Mouse (Mus musculus) cerebellum, adult 8-10 months (tissue): ENCODE results near the gene Ipmk.

Experiments
- DNase-seq: peaks from one replicate; pipeline ENCODE4 v3.0.0; 2022

Ipmk gene

DNA sequence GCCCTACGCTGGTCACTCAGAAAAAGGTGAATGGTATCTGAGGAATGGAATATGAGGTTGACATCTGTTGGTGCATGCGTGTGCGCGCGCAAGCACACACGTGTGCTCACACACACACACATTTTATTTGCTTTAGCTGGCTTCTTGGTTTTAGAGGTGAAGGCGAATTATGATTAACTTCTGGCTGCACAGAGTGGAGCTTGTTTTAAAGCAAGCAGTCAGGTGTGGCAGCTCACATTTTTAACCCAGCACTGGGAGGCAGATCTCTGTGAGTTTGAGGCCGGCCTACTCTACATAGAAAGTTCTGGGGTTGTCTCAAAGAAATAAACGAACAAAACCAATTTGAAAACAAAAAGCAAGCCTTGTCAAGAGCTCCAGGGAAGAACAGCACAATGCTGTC, 6.3 kb upstream of the Ipmk start:
- no peak for DNase-seq

- DNase-seq = no peak
These were observed 5.3 kb upstream of the Ipmk start for GRCm38 (mm10) chr10:71342030-71342805.

DNA sequence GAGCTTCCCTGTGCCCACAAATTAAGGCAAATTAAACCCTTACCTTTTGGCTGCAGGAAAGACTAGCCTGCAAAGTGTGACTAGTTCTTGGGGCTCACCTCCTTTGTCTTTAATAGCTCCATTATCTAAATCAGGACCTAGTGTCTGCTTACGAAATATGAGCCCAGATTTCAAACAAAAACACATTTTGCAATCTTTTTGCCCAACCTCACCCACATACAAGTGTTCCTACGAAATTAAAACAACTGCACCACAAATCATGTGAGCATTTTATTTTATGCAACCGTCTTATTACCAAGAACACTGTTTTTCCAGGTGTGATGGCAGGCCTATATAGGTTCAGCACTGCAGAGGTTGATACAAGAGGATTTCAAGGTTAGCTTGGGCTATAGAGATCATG, 4.4 kb upstream of the Ipmk start:
- no peak for DNase-seq

GRCm38 (mm10) chr10:71343567-71344265, 3.8 kb upstream of the Ipmk start:
- DNase-seq = no peak

GRCm38 (mm10) chr10:71344579-71345143, 2.9 kb upstream of the Ipmk start, which contains the start of gene Cisd1:
Gene Cisd1 (minus strand): TSS chr10:71344954.
- peak; percentile 94 for DNase-seq

DNA sequence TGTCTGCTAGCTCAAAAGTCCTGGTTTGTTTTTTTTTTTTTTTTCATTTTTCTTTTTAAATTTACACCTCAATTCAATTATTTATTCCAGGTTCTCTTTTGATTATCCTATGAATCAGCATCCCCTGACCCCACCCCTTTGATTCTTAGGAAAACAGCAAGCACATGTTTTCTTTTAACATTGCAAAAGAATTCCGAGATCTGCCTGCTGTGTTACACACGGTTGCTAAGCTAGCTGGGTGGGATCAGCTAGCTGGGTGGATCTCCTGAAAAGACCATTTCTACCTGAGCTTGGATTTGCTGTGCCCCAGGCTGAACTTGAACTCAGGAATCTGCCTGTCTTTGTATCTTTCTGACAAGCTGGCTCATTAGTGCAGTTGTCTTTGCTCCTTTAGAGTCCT, 1.5 kb upstream of the Ipmk start:
- DNase-seq = no peak

GRCm38 (mm10) chr10:71346722-71347508, 648 bp upstream of the Ipmk start:
- no peak for DNase-seq

- DNase-seq = no peak
These were observed 537 bp downstream of the Ipmk start for GRCm38 (mm10) chr10:71347964-71348636.

DNA sequence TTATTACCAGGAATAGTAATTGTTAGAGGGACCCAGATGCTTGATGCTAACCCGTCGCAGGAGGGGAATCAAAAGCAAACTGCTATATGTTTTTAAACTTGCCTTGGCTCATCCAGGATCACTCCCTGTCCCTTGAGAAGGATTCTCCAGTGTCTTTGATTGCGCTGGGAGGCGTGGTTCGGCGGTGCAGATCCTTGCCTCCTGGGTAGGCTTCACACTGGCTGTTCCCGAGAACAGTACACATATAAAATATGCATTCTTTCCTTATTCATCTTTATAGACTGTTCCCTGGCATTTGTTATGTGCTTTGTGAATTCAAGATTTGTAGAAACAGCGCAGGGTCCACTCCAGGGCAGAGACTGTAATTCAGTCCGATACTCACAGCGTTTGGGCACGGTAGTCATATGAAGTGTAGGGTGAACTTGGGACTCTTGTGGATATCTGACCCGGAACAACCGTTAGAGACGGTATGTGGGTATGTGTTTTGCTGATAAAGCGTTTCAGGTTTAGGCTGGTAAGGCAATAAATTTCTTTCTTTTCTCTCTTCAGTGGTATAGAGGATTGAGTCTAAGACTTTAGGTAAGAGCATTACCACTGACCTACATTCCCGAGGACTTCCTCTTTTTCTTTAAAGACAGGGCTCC, 1.2 kb downstream of the Ipmk start:
- DNase-seq = no peak

DNA sequence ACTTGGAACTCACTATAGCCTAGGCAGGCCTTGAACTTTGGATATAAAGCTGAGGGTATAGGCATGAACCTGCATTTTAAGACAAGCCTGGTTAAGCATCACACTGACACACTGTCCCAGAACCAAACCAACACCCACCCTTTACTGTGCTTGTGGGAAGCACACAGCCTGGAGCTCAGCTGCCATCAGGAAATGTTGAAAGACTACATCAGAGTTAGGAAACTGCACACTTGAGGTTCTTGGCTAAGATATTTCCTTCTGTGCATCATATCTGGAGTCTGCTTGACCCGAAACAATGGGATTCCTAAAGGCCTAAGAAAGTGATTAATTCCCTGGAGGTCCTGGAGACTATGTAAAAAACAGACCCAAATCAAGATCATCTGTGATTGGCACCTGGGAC, 1.7 kb downstream of the Ipmk start:
- DNase-seq = no peak

GRCm38 (mm10) chr10:71351301-71351700, 3.7 kb downstream of the Ipmk start:
- no peak for DNase-seq

DNA sequence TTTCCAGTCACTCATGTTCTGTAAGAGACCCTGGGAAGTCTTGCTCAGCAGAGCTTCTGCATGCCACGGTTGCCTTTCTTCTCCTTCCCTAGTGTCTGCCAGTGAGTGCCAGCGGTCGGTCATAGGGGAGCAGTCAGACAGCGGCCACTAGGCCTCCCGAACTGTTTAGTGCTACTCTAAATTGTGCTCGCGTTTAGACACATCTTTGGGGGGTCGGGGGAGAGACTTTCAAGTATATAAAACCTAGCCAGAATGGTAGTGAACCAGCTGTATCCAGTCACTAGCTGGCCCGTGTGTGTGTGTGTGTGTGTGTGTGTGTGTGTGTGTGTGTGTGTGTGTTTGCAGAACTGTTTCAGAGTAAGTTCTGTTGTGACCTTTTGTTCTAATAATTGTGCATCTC, 6.3 kb downstream of the Ipmk start:
- no peak for DNase-seq

DNA sequence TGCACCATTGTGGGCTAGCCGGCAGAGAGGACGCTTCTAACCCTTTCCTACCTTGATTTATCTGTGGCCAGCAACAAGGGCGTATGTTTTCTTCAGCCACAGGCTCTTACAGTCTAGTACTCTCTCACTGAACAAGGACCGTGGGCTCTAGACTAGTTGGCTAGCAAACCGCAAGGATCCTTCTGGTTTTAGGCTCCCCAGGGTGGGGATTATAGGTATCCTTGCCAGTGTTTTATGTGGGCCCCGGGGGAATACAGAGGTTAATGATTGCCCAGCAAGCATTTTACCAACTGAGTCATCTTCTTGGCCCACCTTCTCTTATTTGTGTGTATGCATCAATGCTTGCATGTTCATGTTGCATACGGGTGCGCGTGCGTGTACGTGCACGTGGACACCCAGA, 7.4 kb downstream of the Ipmk start:
- no peak for DNase-seq

GRCm38 (mm10) chr10:71361044-71361443, 13.5 kb downstream of the Ipmk start:
- no peak for DNase-seq

DNA sequence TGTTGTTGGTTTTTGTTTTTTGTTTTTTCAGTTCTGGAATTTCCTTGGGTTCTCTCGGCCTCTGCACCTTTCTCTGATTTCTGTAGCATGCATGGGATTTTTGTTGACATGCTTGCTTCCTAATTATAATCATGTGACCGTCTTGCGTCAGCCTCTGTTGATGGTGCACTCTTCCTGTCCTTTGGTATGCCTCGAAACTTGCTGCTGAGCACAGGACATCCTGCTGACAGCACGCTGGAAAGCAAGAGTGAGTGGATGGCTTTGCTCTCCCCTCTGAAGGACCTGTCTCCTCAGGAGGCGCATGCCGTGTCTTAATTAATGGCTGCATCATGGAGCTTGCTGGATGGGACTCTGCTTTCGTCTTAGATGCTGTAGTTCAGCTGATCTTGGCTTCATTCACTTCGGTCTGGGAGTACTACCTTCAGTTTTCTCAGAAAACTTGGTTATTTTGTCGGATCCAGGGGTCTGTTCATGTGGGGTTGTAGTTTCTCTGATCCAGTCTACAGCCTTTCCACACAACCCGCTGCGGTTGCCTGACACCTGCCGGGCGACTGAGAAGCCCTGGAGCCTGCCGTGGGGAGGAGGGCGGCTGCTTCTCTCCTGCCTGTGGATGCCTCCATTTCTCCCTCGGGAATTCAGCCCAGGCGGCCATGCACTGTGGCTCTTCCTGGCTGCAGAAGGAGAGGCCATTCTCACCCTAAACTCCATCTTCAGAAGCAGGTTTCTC, 14.4 kb downstream of the Ipmk start:
- no peak for DNase-seq

DNA sequence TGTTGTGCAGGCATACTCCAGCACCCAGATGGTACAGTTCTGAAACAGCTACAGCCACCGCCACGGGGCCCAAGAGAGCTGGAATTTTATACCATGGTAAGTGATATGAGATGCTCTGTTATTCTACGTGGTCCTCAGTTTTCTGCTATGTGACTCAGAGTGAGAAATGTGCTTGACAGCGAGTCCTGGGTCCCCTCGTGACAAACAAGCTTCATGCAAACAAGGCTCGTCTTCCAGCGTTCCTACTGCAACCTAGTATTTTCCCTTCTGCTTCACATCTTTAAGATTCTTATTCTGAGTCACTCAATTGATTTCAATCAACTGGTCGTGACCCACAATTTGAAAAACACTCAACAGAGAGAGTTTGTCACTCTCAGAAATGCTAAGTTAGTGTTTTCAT, 15.9 kb downstream of the Ipmk start:
- DNase-seq = no peak

DNA sequence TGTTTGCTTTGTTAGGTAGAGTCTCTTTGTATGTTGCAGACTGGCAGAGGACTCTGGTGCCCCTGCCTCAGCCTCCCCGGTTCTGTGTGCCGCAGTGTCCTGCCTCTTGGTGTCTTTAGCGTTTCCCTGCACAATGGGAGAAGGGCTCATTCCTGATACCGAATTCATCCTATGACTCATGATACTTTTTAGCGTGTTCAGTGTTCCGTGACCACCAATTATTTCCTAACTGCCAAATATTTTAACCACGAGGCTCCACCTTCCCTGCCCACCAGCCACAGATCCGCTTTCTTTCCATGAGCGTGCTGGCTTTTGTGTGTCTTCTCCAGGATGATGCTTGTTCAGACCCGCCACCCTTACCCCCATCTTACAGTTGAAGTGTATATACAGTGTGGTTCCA, 16.3 kb downstream of the Ipmk start:
- DNase-seq = no peak

GRCm38 (mm10) chr10:71368128-71368940, 20.8 kb downstream of the Ipmk start:
- DNase-seq = no peak

DNA sequence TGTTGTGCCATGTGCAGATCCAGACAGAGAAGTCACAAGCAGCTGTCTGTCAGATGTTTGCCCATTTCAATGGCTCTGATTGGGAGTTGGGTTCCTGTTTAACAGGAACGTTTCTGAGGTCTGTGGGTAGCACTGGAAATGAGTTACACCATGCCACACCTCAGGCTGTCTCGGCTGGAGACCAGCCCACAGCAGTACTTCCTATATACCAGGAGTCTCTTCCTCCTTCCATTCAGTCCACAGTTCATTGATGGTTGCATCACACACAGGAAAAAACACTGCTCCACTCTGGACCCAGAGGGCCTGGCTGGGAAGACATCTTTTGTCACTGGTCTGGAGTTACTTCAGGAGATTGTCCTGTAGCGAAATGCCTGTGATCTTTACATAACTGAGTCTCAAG, 21.9 kb downstream of the Ipmk start:
- DNase-seq = no peak

DNA sequence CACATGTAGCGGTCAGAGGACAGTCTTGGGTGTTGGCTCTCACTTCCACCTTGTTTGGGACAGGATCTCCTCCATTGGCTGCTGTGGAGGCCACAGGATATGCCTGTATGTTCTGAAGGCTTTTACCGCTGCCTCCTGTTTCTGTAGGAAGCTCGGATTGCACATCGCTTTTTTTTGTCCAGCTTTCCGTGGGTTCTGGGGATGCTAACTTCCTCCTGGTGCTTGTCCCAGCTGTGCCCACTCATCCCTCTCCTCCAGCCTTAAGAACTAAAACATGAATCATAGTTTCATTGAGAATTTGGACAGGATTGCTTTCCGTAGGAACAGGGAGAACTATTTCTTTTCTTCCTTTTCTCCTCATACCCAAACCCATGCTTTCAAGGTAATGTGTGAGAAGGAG, 24.3 kb downstream of the Ipmk start:
- DNase-seq = no peak

GRCm38 (mm10) chr10:71373706-71374105, 26.1 kb downstream of the Ipmk start:
- DNase-seq = no peak
